Mouse (Mus musculus) mouse embryonic stem cell (cell line): ENCODE results near the gene Nr5a1.

ENCODE experiments used
- in situ Hi-C, 2 experiments: fragments of 300-500 bp; cut with MboI; formaldehyde crosslinking; loops; 1 replicate in 1 of 2; 3 replicates in 1 of 2; pipeline ENCODE4 v1.14.3; 2019 to 2020; ENCODE audit warnings: low sequenced_read_pairs in 2 of 2, low pct_unique_long_range_greater_than_20kb in 1 of 2, mixed read lengths in 1 of 2; ENCODE audit not compliant: unreplicated experiment in 1 of 2

Nr5a1 gene

DNA sequence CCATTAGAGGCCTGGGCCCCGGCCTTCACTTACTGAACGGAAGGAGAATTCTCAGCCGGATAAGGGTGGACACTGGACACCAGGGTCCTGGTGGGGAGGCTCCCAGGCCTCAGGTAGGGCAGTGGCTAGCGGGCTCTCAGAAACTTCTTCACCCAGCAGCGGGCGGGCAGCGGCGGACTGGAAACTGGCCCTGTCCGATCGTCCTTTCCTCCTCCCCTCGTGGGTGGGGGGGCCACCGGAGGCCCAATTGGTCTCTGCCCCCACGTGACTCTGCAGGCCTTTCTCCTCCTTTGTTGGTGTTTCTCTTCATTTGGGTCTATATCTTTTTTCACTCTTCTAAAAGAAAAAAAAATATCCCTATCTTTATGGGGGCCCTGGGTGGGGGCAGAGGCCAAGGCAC, at the start of gene Nr5a1:
Gene Nr5a1, minus strand, starts transcription at position 219 of the 400 bp plus-strand sequence.
- in situ Hi-C loops, result loop anchor here in 1 of 2 experiments (5.0 kb wide), 1 partner anchor 352 kb away; no protein-coding TSS in a partner anchor

- in situ Hi-C loops, result no loop called here
Measured at GRCm38 (mm10) chr2:38739847-38740246, 25.5 kb upstream of the Nr5a1 start.

DNA sequence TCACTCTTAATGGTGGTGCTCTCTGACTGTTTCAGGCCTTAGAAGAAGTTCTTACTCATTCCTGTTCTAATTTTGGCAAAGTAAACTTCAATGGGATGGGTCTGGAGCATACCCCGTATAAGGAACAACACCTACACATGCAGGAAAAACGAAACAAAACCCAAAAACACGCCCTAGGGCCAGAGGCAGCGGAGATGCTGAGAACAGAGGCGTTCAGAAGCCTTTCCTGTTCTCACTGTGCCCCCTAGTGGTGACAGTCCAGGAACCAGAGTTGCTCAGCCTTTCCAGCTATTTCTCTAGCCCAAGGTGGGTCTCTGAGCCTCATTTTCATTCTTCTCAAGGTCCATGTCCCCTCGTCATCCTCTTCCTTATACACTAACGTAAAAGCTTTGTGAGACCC, 25.1 kb upstream of the Nr5a1 start:
- in situ Hi-C loops, result no loop called here

GRCm38 (mm10) chr2:38738601-38739301, 24.4 kb upstream of the Nr5a1 start:
- in situ Hi-C loops, result no loop called here

GRCm38 (mm10) chr2:38735740-38736139, 21.4 kb upstream of the Nr5a1 start:
- in situ Hi-C loops, result no loop called here

- in situ Hi-C loops, result no loop called here
Measured at GRCm38 (mm10) chr2:38734721-38735120, 20.4 kb upstream of the Nr5a1 start.

- in situ Hi-C loops, result no loop called here
Measured at GRCm38 (mm10) chr2:38730331-38730827, 16.0 kb upstream of the Nr5a1 start.

GRCm38 (mm10) chr2:38725427-38725826, 11.1 kb upstream of the Nr5a1 start:
- in situ Hi-C loops, result no loop called here

DNA sequence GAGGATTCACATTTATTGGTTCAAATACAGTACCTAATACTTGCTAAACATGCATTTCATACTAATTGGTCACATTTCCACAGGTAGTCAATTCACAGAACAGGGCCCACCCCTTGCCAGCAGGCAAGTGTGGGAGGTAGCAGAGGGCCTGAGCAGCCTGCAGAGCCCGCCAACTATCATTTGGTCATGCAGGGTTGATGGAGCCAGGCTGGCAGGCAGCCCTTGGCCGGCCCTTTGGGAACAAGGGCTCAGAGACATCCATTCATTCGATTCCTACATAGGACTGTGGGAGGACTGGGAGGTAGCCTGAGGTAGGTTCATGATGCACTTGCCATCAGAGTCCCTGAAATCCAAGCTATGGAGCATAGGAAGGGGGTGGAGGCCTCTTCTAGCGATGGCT, 9.0 kb upstream of the Nr5a1 start:
- in situ Hi-C loops, result no loop called here

DNA sequence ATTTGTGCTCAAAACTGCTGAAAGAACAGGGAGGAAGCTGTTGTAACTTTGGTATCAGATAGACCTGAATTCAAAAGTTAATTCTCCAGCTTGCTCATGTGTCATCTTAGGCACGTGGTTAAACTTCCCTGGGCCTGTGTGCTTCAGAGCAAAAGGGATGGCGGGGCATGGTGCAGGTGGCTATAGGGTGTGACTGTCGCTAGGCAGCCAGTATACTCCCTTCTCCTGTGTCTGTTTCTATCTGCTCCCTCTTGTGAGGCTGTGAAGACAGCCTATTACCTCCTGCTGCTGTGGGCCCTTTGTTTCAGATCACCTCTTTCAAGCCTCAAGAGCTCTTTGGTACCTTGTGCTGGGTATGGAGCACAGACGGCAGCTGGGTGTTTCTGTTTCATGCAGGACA, 7.7 kb upstream of the Nr5a1 start:
- in situ Hi-C loops, result no loop called here

DNA sequence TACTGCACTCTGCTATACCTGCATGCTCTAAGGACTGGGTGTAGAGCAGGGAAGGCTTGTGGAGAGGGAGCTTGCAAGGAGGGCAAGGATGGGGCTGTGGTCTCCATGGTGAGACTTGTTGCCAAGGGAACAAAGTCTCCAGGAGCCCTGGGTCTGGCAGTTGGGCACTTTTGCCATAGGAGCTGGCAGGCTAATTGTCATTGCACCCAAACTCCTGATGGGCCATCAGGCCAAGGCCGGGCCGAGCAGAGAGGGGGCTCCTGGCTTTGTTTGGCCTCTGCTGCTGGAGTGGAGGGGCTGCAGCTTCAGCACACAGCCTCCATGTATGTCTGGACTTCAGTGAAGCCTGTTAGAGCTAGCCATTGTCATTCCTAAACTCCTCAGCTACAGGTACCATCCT, 6.3 kb upstream of the Nr5a1 start:
- in situ Hi-C loops, result no loop called here

DNA sequence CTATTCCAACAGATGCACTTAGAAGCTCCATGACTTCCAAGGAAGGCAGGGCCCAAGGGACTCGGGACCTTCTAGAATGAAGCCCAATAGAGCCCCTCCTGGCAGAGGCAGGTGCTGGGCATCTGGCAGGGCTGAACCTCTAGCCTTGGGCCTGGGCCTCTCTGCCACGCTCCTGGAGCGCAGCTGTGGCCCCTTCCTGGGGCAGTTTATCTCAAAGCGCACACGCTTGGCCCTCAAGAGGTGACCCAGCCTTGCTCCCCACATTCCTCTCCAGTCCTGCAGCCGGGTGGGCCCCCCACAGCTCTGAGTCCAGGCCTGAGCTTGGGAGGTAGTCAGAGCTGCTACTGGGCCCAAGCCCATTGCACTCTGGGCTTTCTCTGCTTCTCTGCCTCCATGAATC, 5.0 kb upstream of the Nr5a1 start:
- in situ Hi-C loops, result no loop called here

DNA sequence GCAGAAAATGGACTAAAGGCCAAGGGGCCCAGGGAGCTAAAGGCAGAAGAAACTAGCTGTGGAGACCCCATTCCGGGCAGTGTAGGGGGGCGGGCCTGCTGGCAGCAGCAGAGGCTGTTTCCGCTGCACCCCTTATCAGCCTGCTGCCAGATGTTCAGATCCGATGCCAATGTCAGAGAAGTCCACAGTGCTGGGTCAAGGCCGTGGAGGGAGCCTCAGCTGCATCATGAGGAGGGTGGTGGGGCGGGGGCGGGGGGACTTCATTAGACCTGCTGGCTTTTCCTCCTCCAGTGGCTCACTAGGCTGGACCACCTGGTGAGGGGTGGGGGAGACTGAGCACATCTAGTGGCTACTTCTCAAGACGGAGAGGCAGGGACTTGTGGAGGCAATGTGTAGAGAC, 4.3 kb upstream of the Nr5a1 start:
- in situ Hi-C loops, result no loop called here

GRCm38 (mm10) chr2:38717436-38717835, 3.1 kb upstream of the Nr5a1 start:
- in situ Hi-C loops, result no loop called here

DNA sequence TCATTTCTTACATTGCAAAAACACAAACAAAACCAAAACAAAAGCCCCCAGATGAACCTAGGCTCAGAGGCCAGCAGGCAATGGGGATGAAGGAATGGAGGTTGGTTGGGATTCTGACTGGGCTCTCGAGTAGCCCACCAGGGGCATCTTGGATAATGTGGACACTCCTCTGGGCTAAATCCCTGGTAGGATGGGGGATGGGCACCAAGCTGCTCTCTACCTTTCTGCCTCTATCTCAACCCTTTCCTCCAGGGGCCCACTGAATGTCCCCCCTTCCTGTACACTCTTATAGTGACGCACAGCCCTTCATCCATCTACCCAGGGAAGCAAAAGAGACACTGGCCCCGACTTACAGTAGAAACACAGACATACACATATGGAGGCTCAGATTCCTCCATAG, 746 bp downstream of the Nr5a1 start:
- in situ Hi-C loops, result loop anchor here in 1 of 2 experiments (5.0 kb wide), 1 partner anchor 351 kb away; no protein-coding TSS in a partner anchor

DNA sequence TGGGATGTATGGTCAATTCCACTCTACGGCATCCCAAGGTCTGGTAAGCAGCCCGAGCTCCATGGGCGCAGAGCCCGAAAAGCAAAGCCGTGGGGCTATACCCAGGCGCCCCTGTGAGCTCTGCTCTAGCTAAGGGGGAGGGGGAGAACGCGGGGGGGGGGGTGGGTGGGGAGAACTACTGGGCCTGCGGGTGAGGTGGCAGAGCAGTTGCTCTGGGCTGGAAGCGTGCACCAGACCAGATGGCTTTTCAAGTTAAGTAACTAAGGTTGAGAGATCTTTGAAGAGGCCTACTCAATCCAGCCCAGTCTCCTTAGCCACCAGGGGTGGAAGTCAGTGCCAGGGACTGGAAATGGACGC, 1.6 kb downstream of the Nr5a1 start:
- in situ Hi-C loops, result loop anchor here in 1 of 2 experiments (5.0 kb wide), 1 partner anchor 350 kb away; no protein-coding TSS in a partner anchor

- in situ Hi-C loops, result loop anchor here in 1 of 2 experiments (5.0 kb wide), 1 partner anchor 350 kb away; no protein-coding TSS in a partner anchor
Measured at GRCm38 (mm10) chr2:38712076-38712768, 2.1 kb downstream of the Nr5a1 start.

GRCm38 (mm10) chr2:38711421-38711861, 2.9 kb downstream of the Nr5a1 start:
- in situ Hi-C loops, result loop anchor here in 1 of 2 experiments (5.0 kb wide), 1 partner anchor 349 kb away; no protein-coding TSS in a partner anchor
